Mouse (Mus musculus) liver, embryonic 14.5 days (tissue): ENCODE measurements around the gene Ndufb8.

Experiments used
- CTCF ChIP-seq: IDR thresholded peaks from 2 replicates; pipeline ENCODE4 v1.5.1; 2016; ENCODE audit warnings: antibody characterized with exemption, low read depth, control low read depth
- EP300 ChIP-seq: IDR thresholded peaks from 2 replicates; pipeline ENCODE4 v1.6.1; 2016; ENCODE audit warnings: antibody characterized with exemption, low read depth

DNA sequence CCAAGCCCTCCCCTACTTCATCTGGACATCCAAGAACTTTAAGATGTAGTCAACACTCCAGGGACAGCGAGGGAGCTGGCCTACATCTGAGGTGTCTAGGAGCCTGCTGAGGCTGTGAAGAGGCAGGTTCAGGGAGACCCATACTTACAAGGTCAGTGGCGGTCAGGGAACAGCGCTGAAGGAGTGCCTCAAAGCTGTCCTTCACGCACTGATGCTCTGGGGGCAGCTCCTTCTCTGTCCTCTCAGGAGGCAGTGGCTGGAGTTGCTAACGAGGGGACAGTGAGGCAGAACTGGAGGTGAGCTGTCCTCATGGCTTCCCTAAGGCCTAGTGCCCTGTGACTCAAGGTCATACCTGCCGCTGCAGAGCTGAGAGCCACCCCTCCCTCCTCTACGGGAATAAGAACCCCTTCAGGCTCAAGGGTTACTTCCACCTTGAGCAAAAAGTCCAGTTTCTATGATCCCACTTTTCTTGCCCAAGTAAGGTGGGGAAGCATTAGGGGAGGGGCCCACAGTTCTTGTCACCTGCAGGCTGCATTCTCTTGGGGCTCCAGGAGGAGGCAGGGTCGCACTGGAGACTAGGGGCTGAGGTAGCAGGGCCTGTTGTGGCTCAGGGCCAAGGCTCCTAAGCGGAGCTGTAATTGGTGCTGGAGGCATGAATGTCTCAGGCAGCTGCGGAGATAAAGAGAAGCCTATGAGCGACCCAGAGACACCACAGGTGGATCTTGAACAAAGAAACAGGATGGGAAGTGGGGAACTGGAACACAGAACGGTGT is 37.1 kb downstream of the Ndufb8 start:
- no peak for TF ChIP-seq EP300
- peak; percentile 24; the same call in 1 of the 2 replicates for TF ChIP-seq CTCF
